Mouse (Mus musculus) lung, adult 18-20 months (tissue): ENCODE results near the gene Itk.
"Not testable (repeated sequence)": the region's sequence is repeated elsewhere in the genome, so short reads cannot be mapped to it uniquely, and the experiment has no call there.

Source experiments
- DNase-seq, 2 experiments: peaks; one replicate each; pipeline ENCODE4 v3.0.0; 2022; ENCODE audit warnings: mixed read lengths in 2 of 2

Itk gene

DNA sequence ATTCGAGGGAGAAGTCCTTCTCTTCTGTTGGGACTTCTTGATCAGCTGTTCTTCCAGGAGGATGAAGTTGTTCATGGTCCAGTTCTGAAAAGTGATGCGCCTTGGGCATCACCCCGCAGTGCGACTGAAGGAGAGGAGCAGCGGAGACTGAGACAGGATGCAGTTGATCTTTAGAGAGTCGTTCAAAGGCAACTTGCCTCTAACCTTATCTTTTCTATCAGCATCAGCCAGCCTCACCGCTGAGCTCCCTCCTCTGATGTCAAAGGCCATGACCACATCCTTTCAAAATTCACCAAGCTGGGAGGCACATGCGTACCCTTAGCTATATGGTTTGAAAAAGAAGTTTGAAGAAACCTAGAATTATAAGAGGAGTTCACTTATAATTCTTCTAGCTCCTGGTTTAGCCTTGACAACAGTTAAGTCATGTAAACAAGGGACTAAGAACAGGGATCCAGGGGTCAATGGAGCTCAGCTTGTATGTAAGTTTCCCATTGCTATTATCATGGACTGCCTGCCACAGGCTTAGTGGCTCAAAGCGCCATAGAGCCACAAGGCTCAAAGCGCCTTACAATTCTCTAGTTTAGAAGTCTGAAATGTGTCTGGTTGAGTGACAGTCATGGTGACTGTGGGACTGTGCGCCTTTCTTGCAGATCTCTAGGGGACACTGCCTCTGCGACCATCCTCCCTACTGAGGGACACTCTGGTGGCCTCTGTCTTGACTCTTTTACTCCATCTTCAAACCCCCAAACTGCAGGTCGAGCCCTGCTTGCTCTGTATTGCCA lies at the start of gene Itk:
Gene Itk (minus strand): TSS at position 180 of the 782 bp plus-strand sequence.
- no peak for DNase-seq

DNA sequence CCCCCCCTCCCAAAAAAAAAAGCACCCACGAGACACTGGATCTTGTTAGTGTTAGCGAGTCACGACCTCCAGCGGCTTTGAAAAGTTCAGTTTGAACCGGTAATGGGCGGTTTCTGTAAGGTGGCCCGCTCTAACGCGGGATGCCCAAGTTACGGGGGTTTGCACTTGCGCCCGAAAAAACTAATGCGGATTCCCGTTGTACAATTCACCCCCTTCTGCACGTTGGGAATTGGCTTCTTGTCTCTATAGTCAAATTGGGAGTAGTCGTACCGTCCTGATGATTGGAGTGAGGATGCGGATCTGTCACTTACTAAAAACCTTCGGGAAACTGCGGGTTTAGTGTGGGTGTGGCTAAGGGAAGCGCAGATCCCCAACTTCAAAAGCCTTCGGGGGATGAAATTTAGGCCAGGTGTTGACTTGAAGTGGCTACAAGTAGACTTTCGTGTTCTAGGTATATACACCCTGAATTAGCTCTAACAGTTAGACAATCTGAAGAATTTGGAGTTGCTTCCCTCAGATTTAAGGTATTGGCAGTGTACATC lies 48.2 kb upstream of the Itk start:
- DNase-seq = peak in 1 of 2 experiments; percentile 13

DNA sequence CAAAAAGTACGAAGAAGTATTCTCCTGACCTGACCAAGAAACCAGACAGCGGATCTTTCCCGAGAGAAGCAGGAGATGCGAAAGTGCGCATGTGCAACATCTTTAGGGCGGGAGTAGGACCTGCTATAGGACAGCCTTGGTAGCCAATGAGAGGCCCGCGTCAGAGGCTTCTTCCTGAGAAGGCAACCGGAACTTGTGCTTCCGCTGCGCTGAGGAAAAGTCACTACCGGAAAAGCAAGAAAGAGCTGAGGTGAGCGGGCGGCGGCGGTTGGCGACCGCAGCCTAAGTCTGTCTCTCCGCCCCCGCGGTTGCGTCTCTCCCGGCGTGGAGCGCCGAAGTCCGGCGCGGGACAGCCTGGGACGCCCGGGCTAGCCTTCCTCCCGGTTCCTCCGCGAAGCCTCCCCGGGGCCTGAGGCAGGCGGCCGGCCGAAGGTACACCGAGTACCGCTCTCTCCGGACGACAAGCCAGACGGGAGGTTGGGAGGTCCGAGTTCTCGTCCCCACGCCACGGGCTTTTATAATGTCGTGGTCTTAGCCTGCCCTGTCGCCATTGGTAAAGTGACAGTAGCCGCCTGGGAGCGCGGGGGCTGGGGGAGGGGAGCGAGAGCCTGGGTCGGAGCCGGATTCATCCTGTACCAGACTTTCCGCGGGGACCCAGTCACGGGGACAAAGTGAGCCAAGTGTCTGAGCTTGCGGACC lies 47.6 kb upstream of the Itk start, which contains the start of gene Med7:
Gene Med7 (plus strand): TSS at position 166 of the 699 bp plus-strand sequence.
- peak; percentile 97 to 98 for DNase-seq

DNA sequence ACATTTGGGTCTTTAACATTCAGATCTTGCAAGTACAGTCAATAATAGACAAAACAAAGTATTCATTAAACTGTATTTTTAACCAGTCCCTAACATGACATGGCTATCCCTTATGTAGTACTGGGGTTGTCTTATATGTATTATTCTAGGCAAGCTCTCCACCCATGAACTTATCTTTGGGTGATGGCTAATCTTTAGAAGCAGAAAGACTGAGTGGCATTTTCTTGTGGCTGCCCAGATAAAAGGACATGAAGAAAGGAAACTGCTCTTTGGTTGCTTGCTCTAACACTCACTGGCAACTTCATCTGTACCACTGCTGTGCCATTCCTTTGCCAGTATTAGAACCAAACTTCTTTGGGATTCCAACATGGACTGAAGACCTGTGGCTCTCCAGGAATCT lies 46.0 kb upstream of the Itk start:
- no peak for DNase-seq

DNA sequence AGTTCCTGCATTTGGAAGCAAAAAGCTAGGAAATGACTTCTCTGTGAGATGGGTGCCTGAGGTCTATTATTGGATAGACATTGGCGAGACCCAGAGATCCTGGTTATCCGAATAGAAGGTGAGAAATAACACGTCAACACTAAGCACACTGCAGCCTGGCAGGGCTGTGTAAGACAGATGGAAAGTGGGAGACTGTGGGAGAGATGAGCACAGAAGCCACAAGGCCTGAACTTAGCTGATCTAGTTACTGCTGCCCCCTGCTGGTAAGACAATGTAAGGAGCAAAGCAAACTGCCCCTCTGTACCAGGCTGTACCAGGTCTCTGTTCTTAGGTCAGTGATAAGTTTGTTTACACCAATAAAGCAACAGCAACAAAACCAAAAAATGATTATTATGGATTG lies 41.8 kb upstream of the Itk start:
- peak; percentile 44 to 61 for DNase-seq

DNA sequence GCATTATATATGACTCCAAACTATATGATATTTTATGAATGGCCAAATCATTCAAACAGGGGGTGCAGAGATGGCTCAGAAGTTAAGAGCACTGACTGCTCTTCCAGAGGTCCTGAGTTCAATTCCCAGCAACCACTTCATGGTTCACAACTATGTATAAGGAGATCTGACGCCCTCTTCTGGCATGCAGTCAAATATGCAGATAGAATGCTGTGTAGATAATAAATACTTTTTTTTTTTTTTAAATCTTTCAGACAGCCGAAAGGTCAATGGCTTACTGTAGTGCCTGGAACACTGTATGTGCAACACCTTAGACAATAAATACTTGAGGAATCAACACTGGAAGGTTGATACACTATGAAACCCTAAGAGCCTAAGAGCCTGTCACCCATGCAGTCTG lies 40.8 kb upstream of the Itk start:
- DNase-seq = no peak

DNA sequence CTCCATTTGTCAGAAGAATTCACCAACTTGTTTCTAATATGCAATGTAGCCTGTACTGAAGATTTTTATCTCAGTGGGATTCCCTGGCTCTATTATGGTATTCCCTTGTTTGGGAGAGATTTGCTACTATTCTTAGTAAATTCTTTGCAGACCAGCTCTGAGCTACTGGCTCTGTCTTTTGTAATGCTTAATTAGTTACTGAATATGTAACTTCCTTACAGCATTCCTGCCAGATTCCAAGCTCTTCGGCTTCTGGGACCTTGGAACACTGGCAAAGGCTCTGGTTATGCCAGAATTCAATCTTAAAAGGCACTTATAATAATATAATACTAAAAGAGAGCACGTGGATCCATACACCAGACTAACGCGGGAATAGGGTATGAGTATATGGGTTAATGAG lies 38.8 kb upstream of the Itk start:
- DNase-seq = not testable (repeated sequence)

DNA sequence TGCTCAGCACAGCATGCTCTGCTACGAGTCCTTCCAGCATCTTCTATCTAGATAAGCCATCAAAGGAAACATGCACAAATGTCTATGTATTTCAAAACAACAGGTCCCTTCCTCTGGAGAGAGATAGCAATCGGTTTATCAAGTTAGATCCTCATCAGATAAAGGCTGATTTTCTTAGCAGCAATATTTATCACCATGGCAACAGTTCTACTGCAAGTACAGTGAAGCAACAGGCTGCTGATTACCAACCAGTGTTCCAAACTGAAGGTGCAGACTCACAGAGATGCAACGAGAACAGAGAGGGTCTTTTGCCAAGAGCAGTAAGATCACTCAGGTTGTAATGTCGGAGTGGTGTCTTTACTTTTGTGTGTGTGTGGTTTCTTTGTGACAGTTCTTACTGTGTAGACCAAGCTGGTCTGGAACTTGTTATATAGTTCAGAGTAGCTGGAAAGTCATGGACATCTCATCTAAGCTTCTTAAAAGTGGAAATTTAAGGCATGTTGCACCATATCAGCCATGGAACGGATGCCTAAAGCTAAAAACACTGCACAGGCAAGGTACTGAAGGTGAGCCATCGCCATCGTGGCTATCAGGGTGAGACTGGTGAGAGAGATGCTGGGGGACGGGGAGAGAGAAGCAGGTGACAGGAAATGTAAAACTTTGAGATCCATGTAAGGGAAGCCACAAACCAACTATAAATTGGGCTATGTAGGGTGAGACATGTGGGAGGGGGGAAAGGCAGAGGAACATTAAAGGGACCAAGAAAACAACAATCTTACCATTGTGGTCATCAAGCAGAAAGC lies 32.0 kb upstream of the Itk start:
- DNase-seq = no peak

DNA sequence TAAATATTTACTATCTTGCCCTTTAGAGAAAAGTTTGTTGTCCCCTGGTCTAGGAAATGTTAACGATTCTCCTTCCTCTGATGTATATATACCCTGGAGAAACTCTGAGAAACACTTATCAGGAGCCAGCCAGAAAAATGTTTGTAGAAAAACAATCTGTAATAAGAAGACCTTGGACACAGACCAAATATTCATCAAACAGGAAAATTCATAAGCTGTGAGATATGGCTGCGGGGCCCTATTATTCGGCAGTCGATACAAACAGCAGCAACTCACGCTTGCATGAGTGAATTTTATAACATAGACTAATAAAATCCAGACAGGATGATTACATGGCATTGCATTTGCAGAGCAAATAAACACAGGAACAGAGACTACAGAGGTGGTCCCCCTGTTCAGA lies 29.5 kb upstream of the Itk start:
- no peak for DNase-seq

DNA sequence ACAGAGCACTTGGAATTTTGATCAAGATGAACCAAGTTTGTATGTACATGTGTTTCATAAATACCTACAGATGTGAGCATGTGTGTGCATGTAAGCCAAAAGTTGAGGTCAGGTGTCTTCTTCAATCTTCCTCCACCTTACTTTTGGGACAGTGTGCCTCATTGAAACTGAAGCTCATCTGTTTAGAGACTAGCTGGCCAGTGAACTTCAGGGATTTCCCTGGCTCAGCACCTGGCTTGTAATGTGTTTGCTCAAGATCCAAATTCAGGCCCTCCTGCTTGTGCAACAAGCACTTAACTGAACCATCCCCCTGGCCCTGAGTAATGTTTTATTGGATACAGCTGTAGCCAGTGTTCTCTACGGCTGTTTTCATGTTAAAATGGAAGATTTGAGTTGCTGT lies 29.1 kb upstream of the Itk start:
- no peak for DNase-seq

DNA sequence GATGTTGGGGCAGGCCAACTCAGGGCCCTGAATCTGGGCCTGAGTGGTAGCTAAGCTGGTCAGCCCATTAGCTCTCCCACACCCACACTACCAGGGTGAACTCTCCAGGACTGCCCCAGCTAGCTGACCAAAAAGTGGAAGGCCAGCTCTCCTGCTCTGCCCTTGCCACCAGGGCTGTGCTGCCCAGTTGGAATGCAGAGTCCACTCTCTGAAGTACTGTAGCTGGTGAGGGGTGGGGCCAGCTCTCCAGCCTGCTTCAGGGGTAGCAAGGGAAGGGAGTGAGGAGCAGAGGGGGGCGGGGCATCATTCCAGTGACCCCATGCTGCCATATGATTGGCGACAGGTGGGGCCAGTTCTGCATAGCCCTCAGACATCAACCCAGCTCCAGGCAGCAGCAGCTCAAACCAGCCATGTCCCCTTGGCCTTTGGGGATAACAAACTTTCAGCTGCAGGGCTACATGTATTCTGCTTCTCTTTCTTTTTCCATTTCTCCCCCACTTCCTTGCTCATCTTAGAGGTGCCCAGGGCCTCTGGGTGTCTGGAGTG lies 20.8 kb upstream of the Itk start:
- DNase-seq = no peak

DNA sequence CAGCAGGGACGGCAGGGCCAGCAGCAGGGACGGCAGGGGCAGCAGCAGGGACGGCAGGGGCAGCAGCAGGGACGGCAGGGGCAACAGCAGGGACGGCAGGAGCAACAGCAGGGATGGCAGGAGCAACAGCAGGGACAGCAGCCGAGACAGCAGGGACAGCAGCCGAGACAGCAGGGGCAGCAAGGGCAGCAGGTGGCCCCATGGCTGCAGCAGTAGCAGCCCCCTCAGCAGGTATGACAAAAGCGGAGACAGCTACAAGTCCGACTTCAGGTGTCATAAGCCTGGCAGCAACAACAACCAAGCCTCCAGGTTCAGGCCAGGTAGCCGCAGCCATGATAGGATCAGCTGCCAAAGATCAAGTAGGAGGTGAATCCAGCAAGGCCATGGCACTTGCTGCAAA lies 17.4 kb upstream of the Itk start:
- no peak for DNase-seq

DNA sequence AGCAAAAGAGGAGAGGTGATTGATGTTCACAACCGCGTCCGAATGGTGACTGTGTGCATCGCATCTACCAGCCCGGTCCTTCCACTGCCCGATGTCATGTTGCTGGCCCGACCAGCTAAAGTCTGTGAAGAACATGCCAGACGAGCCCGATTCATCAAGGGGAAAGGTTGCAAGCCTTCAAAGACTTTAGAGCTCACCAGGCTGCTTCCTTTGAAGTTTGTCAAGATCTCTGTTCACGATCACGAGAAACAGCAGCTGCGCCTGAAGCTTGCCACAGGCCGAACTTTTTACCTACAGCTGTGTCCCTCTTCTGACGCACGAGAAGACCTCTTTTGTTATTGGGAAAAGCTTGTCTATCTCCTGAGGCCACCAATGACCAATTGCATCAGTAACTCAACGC lies 15.7 kb upstream of the Itk start:
- no peak for DNase-seq

DNA sequence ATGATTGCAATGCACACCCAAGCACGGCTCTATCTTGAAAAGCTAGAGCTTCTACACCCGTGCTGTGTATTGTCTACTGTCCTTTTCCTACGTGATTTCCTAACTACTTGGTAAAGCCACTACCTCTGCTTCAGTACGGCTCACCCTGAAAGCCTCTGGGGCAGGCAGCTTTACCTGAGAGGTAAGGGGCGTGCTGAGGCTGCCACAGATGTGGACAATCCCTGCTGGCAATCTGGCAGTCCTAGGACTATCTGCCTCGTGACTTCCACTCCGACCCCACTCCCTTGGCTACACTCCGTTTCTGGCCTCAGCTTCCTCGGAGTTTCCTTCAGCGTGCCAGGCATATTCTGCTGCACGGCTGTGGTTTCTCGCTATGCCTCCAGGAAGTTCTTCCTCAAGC lies 12.2 kb upstream of the Itk start:
- DNase-seq = no peak

DNA sequence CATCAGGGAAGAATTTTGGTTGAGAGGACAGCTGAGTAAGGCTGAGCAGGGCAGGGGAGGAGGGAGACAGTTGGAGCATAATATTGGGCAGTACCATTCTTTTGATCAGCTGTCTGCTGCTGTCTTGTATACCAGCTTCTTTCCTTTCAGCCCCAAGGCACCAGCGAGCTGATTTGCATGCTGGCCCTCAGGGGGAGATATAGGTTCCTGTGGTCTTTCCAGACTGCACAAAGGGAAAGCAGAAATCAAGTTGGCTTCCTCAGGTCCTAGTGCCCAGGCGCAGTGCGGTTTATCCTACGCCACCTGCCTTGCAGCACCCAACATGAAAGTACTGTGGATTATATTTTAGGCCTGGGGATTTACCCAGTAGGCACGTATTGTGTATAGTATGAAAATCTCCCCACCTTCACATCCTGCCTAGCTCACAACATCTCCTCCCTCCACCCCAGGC lies 9.6 kb upstream of the Itk start:
- DNase-seq = no peak

DNA sequence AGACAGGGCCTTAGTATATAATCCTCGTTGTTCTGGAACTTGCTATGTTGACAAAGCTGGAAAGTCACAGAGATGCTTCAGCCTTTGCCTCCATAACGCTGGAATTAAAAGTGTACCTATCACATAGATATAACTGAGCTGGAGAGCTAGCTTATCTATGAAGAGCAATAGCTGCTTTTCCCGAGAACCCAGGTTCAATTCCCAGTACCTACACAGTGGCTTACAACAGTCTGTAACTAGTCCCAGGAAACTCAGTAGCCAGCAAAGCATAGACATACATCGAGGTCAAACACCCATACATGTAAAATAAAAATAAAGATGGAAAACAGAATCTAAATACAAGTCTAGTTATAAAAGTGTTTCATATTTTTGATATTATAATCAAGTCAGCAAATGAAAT lies 9.2 kb upstream of the Itk start:
- no peak for DNase-seq

DNA sequence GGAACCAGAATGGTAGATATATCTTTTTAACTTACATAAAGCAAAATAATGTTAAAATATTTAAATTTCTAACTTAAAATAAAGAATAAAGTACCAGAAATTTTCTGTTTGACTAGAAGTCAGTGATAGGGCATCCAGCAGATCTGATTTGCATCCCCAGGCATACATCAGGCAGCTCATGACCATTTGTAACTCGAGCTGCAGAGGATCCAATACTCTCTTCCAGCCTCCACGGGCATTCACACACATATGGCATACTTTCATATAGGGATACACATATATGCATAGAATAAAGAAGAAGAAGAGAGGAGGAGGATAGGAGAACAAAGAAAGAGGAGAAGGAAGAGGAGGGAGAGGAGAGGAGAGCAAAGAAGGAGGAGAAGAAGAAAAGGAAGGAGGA lies 8.6 kb upstream of the Itk start:
- DNase-seq = no peak

DNA sequence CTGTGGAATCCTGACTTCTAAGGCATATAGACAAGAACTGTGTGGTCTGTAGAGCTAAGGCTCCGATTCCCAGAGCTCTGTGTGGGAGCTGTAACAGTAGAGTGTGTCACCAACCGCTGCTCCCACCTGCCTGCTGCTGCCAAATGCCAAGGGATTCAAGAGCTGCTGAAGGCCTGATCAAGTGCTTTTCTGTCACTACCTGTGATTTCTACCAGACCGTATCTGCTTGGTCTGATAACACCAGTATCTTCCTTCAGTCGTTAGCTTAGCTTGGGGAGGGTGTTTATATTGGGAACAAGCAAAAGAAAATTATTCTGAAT lies 7.5 kb upstream of the Itk start:
- no peak for DNase-seq

DNA sequence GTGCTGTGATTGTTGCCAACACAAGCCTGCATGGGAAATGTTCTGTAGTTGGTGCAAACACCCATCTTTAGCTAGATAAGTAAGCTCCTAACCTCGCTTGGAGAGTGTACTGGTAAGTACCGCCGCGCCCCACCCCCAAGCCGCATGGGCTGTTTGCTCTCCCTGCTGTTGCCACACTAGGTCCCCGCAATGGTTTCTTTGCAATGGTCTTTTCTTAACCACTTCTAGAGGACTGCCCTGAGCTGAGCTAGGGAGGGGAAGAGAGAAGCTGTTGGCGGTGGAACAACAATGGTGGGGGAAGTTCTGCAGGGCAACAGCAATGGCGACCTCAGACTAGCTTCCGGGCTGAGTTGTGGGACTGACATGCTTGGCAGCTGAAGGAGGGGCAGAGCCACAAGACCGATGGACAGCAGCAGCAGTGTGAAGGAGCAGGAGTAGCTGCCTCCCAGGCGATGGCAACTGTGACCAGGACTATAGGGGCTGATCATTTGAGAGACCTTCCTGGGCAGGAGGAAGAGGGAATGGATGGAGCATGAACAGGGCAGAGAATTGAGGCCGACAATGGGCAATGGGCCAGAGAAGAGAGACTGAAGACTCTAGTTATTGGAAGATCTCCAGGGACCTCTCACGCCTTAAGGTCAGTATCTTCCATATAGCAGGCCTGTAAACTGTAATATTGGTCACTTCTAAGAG lies 7.0 kb upstream of the Itk start, which contains the start of gene Fam71b:
Gene Fam71b (plus strand): TSS at position 393 of the 693 bp plus-strand sequence.
- no peak for DNase-seq

DNA sequence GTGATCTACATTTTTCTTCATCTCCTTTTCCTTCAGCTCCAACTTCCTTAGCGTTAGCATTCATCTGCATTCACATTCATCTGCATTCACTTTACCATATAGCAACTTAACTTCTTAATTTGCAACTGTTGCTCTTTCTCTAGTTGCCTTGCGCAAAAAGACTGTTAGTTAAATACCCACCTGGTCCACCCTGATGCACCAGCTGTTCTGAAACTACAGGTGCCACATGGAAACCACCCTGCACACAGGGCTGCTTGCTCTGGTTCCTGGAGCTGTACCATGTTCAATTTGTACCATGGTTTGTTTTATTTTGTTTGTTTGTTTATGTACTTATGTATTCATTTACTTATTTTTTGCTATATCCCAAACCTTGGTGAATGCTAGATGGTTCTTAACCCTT lies 6.4 kb upstream of the Itk start:
- DNase-seq = no peak

DNA sequence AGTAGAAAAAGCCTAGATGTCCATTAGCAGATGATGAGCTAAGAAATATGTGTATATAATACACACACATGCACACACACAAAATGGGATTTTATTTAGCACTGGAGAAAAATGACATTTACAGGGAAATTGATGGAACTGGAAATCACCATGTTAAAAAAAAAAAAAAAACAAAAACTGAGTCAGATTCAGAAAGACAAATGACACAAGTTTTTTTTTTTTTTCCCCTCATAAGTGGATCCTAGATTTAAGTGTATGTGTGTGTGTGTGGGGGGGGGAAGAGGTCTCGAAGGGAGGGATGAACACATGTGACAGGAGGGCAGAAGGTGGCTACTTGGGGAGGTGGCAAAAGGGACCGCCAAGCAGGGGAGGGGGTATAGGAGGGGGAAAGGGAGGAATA lies 5.8 kb upstream of the Itk start:
- DNase-seq = no peak

DNA sequence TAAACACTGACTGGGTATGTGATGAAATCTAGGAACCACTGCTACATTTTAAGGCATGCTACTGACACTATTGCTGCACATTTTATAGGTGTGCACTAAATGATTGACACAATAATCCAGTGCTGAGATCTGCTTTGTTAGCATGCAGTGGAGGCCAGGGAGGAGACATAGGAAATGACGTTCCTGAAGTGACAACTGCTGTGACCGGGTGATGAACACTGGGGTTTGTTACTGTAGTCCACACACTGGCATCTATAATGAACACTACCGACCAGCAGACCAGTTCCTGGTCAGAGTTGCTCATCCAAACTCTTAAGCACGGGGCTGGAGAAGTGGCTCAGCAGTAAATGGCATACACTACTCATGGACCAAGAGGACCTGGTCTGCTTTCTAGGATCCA lies 4.1 kb upstream of the Itk start:
- DNase-seq = no peak
